Mouse (Mus musculus) stomach, embryonic 15.5 days (tissue): ENCODE data around the gene Tatdn2. TPM values are rescaled to one million over a fixed set of nuclear protein-coding genes. Genes with fewer than 3 reads are reported as not detected.

Source experiments
- microRNA-seq: library from miRNA; unstranded; fragments of <30 nt; microRNA quantifications from one replicate; pipeline ENCODE4, GENCODE M21; 2016
- polyA plus RNA-seq: library from polyadenylated mRNA; unstranded; fragments of >200 nt; fragmentation: Nextera tagmentation; extraction: Ambion mirVana; gene quantifications from 2 replicates; pipeline ENCODE4 v1.2.1, GENCODE M21; 2015

Tatdn2 gene
- polyA plus RNA-seq, 1 experiment from 2014 or later: 0.81 TPM

Small RNA genes within 50 kb of the gene (microRNA-seq; reads per million reads assigned to microRNA genes)
- gene Mir7042: 0.77 reads per million

Other genes starting within 250 kb of the Tatdn2 start
- 16.8 and 18.2 TPM in 2 replicates for gene Il17re, start 238.6 kb upstream of the Tatdn2 start, polyA plus RNA-seq
- 26.4 and 26.7 TPM in 2 replicates for gene Il17rc, start 225.6 kb upstream of the Tatdn2 start, polyA plus RNA-seq
- 23.2 and 23.3 TPM in 2 replicates for gene Creld1, start 213.8 kb upstream of the Tatdn2 start, polyA plus RNA-seq
- gene Prrt3, start 195.1 kb upstream of the Tatdn2 start, polyA plus RNA-seq: 0.40 and 0.54 TPM in 2 replicates
- gene Emc3, start 165.4 kb upstream of the Tatdn2 start, polyA plus RNA-seq: 88.5 and 94.7 TPM in 2 replicates
- 8.1 and 9.7 TPM in 2 replicates for gene Fancd2, start 165.4 kb upstream of the Tatdn2 start, polyA plus RNA-seq
- gene Fancd2os, start 96.3 kb upstream of the Tatdn2 start, polyA plus RNA-seq: 0.23 TPM in 1 of 2 replicates, not detected in the other
- 199 and 202 TPM in 2 replicates for gene Brk1, start 92.3 kb upstream of the Tatdn2 start, polyA plus RNA-seq
- gene Vhl, start 73.1 kb upstream of the Tatdn2 start, polyA plus RNA-seq: 39.5 and 43.6 TPM in 2 replicates
- gene Irak2, start 58.6 kb upstream of the Tatdn2 start, polyA plus RNA-seq: 8.0 and 10.0 TPM in 2 replicates
- 57.1 and 57.5 TPM in 2 replicates for gene Ghrl, start 22.8 kb downstream of the Tatdn2 start, polyA plus RNA-seq
- 234 and 251 TPM in 2 replicates for gene Sec13, start 43.7 kb downstream of the Tatdn2 start, polyA plus RNA-seq